Mouse (Mus musculus) hindbrain, embryonic 11.5 days (tissue): Measurements from ENCODE around the gene Tmem117. TPM values are rescaled to one million over a fixed set of nuclear protein-coding genes. Genes with fewer than 3 reads are reported as not detected.

Source experiments
- ATAC-seq: fragments of 200-750 bp; cut with Nextera tagmentation; 2 replicates; pipeline ENCODE4 v1.8.0; 2017; ENCODE audit warnings: mild to moderate bottlenecking, moderate TSS enrichment, moderate library complexity; ENCODE audit not compliant: low FRiP score
- DNase-seq: peaks from one replicate; pipeline ENCODE4 v3.0.0-alpha.2; 2015; ENCODE audit warnings: low spot score
- H3K27ac ChIP-seq: fragments of 300-500 bp; sonication (generic); 2 replicates; pipeline ENCODE4 v1.5.1; 2014; ENCODE audit warnings: mild to moderate bottlenecking, low read depth, low read length
- H3K27me3 ChIP-seq: fragments of 300-500 bp; sonication (generic); 2 replicates; pipeline ENCODE4 v1.6.1; 2014; ENCODE audit warnings: mild to moderate bottlenecking, low read length, moderate library complexity, mixed read lengths; ENCODE audit not compliant: control insufficient read depth, insufficient read depth
- H3K36me3 ChIP-seq: fragments of 300-500 bp; sonication (generic); 2 replicates; pipeline ENCODE4 v1.6.1; 2014; ENCODE audit warnings: mild to moderate bottlenecking, low read length, moderate library complexity, mixed read lengths; ENCODE audit not compliant: control insufficient read depth, insufficient read depth
- H3K4me1 ChIP-seq: fragments of 300-500 bp; sonication (generic); replicated peaks from 2 replicates; pipeline ENCODE4 v1.6.1; 2014; ENCODE audit warnings: low read length, mixed read lengths; ENCODE audit not compliant: control insufficient read depth, insufficient read depth
- H3K4me2 ChIP-seq: fragments of 300-500 bp; sonication (generic); replicated peaks from 2 replicates; pipeline ENCODE4 v1.6.1; 2014; ENCODE audit warnings: mild to moderate bottlenecking, low read depth, low read length
- H3K4me3 ChIP-seq: fragments of 300-500 bp; sonication (generic); 2 replicates; pipeline ENCODE4 v1.5.1; 2014; ENCODE audit warnings: low read depth, low read length
- H3K9ac ChIP-seq: fragments of 300-500 bp; sonication (generic); 2 replicates; pipeline ENCODE4 v1.6.1; 2014; ENCODE audit warnings: low read depth, low read length
- H3K9me3 ChIP-seq: fragments of 300-500 bp; sonication (generic); 2 replicates; pipeline ENCODE4 v1.6.1; 2016; ENCODE audit warnings: low read length; ENCODE audit not compliant: control insufficient read depth
- WGBS: fragments of 180-500 bp; shearing (Covaris S2); extraction: QIAGEN DNeasy Blood & Tissue Kit; methylation state at CpG from one replicate; pipeline ENCODE4 v1.1.7; 2014; 5-methylcytosine and 5-hydroxymethylcytosine counted together
- polyA plus RNA-seq: library from polyadenylated mRNA; unstranded; fragments of >200 nt; fragmentation: Nextera tagmentation; extraction: Ambion mirVana; gene quantifications from 2 replicates; pipeline ENCODE4 v1.2.1, GENCODE M21; 2014

Gene Tmem117
- polyA plus RNA-seq, 1 experiment from 2014 or later: 3.3 TPM

DNA sequence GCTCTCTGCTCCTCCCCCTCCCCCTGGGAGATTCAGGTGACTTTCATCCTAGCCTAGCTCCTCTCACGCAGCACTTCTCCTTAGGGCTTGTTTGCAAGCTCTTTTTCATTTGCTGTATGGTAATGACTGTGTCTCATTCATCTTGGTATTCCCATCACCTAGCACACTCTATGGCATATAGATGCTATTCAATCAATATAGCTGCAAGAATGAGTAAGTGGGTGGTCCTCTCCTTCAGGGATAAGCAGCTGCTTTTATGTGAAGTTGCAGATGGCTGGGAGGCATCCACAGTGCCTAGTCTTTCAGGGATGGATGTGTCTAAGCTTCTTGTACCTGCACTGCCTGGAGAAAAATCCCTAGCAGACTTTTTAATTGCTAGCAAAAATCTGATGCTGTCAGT, 235.1 kb downstream of the Tmem117 start:
- Histone ChIP-seq H3K27ac (no peak overlapping the region), H3K36me3 (no peaks in the 10 kb centered on the region), H3K4me3 (no peak overlapping the region), H3K4me2 (no peak overlapping the region), H3K9ac (no peak overlapping the region), H3K4me1 (no peaks in the 10 kb centered on the region), H3K27me3 (no peaks in the 10 kb centered on the region), H3K9me3 (no peaks in the 10 kb centered on the region)
- 42% methylated on average over 1 of the region's 1 CpGs for WGBS
- DNase-seq (no peak), ATAC-seq (no peak)

DNA sequence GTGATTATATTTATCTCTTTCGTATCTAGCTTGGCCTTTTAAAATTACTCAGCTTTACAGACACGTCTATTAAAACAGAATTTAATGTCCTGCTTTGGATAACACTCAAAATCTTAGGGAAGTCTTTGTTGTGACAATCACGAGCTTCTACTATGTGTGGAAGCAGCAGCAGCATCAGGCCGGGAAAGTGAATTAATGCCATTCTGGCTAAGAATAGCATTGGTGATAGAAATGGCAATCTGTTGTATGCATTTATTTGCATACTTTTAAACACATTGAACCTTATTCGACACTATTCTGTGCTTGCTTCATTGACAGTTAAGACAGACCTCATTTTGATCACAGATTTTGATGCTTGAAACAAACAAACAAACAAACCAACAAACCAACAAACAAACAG, 239.3 kb downstream of the Tmem117 start:
- Histone ChIP-seq H3K4me1 (no peaks in the 10 kb centered on the region), H3K36me3 (no peaks in the 10 kb centered on the region), H3K4me2 (no peak overlapping the region), H3K27ac (no peak overlapping the region), H3K4me3 (no peak overlapping the region), H3K9ac (no peak overlapping the region), H3K9me3 (no peaks in the 10 kb centered on the region), H3K27me3 (no peaks in the 10 kb centered on the region)
- 86% methylated on average over 5 of the region's 5 CpGs for WGBS
- DNase-seq (no peak), ATAC-seq (no peak)

DNA sequence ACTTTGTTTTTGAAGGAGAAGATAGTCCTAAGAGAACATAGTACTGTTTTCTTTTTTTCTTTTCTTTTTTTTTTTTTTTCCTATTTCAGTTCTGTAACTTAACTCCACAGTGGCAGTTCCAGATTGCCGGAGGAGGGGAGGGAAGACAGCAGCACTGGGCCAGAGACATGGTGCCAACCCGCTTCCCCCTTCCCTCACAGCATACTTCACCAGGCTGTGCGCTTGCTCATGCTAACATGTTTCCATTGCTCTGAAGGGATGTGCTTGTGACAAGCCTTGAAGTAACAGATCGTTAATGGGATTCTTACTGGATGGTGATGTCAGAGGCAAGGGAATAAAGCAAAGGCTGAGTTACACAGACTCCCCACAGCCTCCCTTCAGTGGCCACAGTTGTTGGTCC, 256.0 kb downstream of the Tmem117 start:
- no peaks in the 10 kb centered on the region for H3K4me1 ChIP-seq
- no peak overlapping the region for H3K4me2 ChIP-seq
- H3K9ac ChIP-seq: no peak overlapping the region
- no peak for ATAC-seq
- H3K27ac ChIP-seq: no peak overlapping the region
- no peaks in the 10 kb centered on the region for H3K36me3 ChIP-seq
- no peaks in the 10 kb centered on the region for H3K9me3 ChIP-seq
- no peak overlapping the region for H3K4me3 ChIP-seq
- no peaks in the 10 kb centered on the region for H3K27me3 ChIP-seq
- WGBS: 83% methylated on average over 4 of the region's 4 CpGs
- DNase-seq: no peak

DNA sequence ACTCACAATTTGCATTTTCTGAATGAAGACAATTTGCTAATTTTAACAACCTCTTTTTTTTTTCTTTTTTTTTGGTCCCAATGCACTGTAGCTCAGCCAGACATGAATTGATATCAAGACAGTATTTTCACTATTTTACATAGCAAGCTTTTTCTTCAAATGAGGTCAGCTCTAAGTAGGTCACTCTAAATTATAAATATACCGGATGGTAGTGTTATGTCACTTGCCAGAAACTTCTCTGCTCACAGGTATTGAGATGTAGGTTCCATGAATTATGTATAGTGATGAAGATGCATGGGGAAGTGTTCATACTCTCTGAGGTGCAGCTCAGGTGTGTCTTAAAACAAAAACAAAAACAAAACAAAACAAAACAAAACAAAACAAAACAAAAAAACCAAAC, 264.2 kb downstream of the Tmem117 start:
- no peak overlapping the region for H3K4me2 ChIP-seq
- no peaks in the 10 kb centered on the region for H3K36me3 ChIP-seq
- H3K4me1 ChIP-seq: no peaks in the 10 kb centered on the region
- no peak overlapping the region for H3K4me3 ChIP-seq
- no peak for ATAC-seq
- no peaks in the 10 kb centered on the region for H3K9me3 ChIP-seq
- WGBS: 87% methylated on average over 1 of the region's 1 CpGs
- no peak for DNase-seq
- no peaks in the 10 kb centered on the region for H3K27me3 ChIP-seq
- H3K9ac ChIP-seq: no peak overlapping the region
- H3K27ac ChIP-seq: no peak overlapping the region

DNA sequence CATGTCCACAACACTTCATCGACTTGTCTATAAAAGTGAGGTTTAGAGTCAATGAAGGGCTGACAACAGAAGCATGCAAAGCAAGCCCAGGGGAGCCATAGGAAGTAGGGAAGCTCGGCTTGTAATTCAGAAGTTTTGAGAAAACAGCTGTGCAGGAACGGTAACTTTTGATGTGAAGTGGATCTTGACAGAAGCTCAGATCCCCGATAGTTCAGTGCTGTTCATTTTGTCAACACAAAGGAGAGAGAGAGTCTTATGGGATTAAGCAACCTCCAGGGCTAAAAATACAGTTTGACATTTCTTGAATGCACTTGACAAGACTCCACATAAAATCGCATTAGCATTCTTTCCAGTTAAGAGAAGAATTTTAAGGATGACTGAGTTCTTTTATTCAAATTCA, 265.1 kb downstream of the Tmem117 start:
- H3K4me1 ChIP-seq: no peaks in the 10 kb centered on the region
- H3K9ac ChIP-seq: no peak overlapping the region
- 58% methylated on average over 5 of the region's 5 CpGs for WGBS

DNA sequence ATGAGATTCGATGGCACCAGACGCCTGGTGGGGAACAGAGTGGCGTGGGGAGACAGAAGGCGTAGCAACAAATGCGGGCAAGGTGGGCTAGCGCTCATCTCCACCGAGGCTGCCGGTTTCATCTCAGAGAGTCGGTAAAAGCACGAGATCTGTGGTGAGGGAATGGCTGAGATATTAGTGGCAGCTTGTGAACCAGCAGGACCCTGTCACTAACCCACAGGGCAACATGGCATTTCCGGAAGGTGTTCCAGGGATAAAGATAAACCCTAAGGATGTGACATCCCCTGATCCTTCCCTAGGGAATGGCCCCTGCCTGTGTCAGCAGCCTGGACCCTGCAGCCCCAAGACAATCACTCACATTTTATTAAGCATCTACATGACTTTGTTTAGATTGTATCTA, 266.6 kb downstream of the Tmem117 start:
- Histone ChIP-seq H3K4me3 (no peak overlapping the region), H3K9me3 (no peaks in the 10 kb centered on the region), H3K27ac (no peak overlapping the region), H3K36me3 (no peaks in the 10 kb centered on the region), H3K4me1 (no peaks in the 10 kb centered on the region), H3K9ac (no peak overlapping the region), H3K4me2 (no peak overlapping the region), H3K27me3 (no peaks in the 10 kb centered on the region)
- ATAC-seq: no peak
- 93% methylated on average over 11 of the region's 11 CpGs for WGBS
- DNase-seq: no peak

More for the DNA sequence above, 265.1 kb downstream of the Tmem117 start:
- H3K4me2 ChIP-seq: no peak overlapping the region
- H3K4me3 ChIP-seq: no peak overlapping the region
- H3K36me3 ChIP-seq: no peaks in the 10 kb centered on the region
- H3K9me3 ChIP-seq: no peaks in the 10 kb centered on the region
- no peaks in the 10 kb centered on the region for H3K27me3 ChIP-seq
- H3K27ac ChIP-seq: no peak overlapping the region
- ATAC-seq (no peak), DNase-seq (no peak)

DNA sequence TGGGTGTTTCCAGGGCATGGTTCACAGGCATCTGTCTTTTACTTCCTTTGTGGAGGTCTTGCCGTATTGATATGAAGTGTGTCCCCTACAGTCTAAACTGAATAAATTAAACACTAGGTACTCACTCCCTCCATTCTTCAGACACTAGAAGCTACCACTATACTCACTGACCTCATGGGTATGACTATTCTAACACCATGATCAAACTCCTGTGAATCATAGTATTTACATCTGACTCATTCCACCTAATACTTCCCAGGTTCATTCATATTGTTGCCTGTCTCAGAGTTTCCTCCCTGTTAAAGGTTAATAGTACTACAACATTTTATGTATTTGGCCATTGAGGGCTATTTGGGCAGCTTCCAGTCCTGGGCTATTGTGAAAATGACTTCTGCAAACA, 274.2 kb downstream of the Tmem117 start:
- Histone ChIP-seq H3K9ac (no peak overlapping the region), H3K9me3 (no peaks in the 10 kb centered on the region), H3K4me1 (no peaks in the 10 kb centered on the region), H3K4me3 (no peak overlapping the region), H3K4me2 (no peak overlapping the region), H3K36me3 (no peaks in the 10 kb centered on the region), H3K27me3 (no peaks in the 10 kb centered on the region), H3K27ac (no peak overlapping the region)
- 90% methylated on average over 1 of the region's 1 CpGs for WGBS
- ATAC-seq (no peak), DNase-seq (no peak)

DNA sequence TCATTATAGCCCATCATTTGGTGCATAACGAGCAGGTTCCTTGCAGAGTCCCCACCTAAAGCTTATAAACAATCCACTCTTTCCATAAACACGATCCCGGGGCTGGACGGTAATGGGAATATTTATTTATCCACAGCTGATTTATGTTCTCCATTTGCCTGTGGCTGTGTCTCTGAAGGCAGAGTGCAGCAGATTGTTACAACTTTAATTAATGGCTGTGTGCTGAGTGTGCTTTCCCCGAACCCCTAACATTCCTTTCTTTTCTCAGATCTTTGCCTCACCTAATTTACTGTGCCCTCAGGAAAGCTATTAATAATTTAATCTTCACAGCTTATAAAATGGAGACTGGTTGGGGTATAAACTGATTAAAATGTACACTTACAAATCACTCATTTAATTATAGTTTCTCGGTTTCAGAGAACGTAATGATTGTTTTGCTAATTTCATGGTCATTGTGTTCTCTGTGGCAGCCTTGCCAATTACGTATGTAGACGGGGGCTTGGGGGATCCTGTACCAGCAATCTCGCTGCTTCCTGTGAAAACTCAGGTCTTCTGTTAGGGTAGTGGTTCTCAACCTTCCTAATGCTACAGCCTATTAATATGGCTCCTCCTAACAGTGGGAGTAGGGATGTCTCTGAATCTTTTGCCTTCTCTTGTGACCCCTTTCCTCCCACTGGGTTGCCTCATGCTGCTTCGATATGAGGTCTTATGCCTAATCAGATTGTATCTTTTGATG, 275.8 kb downstream of the Tmem117 start:
- no peaks in the 10 kb centered on the region for H3K27me3 ChIP-seq
- H3K4me2 ChIP-seq: no peak overlapping the region
- WGBS: 76% methylated on average over 11 of the region's 11 CpGs
- no peaks in the 10 kb centered on the region for H3K9me3 ChIP-seq
- ATAC-seq (no peak), DNase-seq (no peak)
- no peaks in the 10 kb centered on the region for H3K4me1 ChIP-seq
- no peak overlapping the region for H3K27ac ChIP-seq
- H3K9ac ChIP-seq: no peak overlapping the region
- H3K4me3 ChIP-seq: no peak overlapping the region
- no peaks in the 10 kb centered on the region for H3K36me3 ChIP-seq

DNA sequence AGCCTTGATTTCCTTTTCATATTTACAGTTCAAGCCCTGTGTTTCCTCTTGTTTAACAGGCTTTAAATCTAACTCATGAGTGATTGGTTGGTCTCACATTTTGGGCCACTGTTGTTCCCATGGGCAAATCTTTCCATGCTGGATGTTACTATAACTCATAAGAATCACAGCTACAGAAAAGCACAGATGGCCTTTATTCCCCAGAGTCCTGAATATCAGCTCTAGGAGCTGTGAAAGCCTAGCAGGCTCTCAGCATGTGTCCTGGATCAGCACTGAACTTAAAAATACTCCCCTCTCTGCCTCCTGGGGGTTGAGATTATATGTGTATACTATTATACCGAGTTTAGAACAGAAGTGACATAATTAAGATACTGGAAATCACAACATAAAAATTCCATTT, 292.6 kb downstream of the Tmem117 start:
- DNase-seq: no peak
- no peak overlapping the region for H3K27ac ChIP-seq
- no peak for ATAC-seq
- H3K9ac ChIP-seq: no peak overlapping the region
- WGBS: 13% methylated on average over 1 of the region's 1 CpGs
- H3K4me3 ChIP-seq: no peak overlapping the region
- no peaks in the 10 kb centered on the region for H3K27me3 ChIP-seq
- H3K36me3 ChIP-seq: no peaks in the 10 kb centered on the region
- H3K9me3 ChIP-seq: no peaks in the 10 kb centered on the region
- H3K4me2 ChIP-seq: no peak overlapping the region
- no peaks in the 10 kb centered on the region for H3K4me1 ChIP-seq
